Mouse (Mus musculus) megakaryocyte, embryonic 14.5 days (primary cell): ENCODE measurements around the gene Cox20.

Source experiments
- FLI1 ChIP-seq: IDR thresholded peaks from 2 replicates; pipeline ENCODE4 v1.6.1; 2012; ENCODE audit warnings: low read length, inconsistent platforms, mixed read lengths
- GATA1 ChIP-seq: IDR thresholded peaks from 3 replicates; pipeline ENCODE4 v1.6.1; 2012; ENCODE audit warnings: mixed read lengths, low read length, inconsistent platforms, borderline replicate concordance

DNA sequence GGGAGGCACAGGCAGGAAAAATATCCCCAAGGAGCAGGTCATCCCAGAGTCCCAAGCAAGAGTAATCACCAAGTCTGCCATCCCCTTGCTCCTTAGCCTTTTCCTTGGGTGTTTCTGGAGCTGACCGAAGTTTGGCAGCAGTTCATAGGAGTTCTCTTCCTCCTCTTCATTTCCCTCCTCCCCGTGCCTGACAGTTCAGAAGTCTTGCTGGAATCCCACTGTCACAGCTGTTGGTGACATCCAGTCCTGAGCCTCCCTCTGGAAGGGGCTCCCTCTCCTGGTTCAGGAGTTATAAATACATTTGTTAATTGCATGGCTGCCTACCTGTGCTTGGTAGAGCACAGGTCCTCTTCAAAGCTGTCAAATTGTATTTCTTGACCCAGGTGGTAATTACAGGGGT lies 9.4 kb upstream of the Cox20 start:
- TF ChIP-seq GATA1: no peak
- TF ChIP-seq FLI1: no peak
